Mouse (Mus musculus): Measurements from ENCODE around the gene Nipal1.

GRCm38 (mm10) chr5:72720587-72720986 is 73.0 kb downstream of the Nipal1 start:
- TF ChIP-seq POLR2A (IDR thresholded peaks at IDR 0.05; ENCODE audit: low read depth, low read length), result no peak
- TF ChIP-seq CTCF (IDR thresholded peaks at IDR 0.05; ENCODE audit: extremely low read depth, insufficient read depth, insufficient read length, insufficient replicate concordance), result peak; percentile 41; the same call in 1 of the 2 replicates
